Mouse (Mus musculus) naive thymus-derived CD4-positive, alpha-beta T cell, adult 5 months (primary cell): ENCODE measurements around the gene Fzd5. TPM values are rescaled to one million over a fixed set of nuclear protein-coding genes. Genes with fewer than 3 reads are reported as not detected.

ENCODE experiments used
- polyA plus RNA-seq: library from polyadenylated mRNA; unstranded; fragments of 100-300 nt; shearing (Covaris generic); gene quantifications from one replicate; pipeline ENCODE4 v1.2.1, GENCODE M21; 2017

Fzd5 gene
- 2.6 TPM for polyA plus RNA-seq

DNA sequence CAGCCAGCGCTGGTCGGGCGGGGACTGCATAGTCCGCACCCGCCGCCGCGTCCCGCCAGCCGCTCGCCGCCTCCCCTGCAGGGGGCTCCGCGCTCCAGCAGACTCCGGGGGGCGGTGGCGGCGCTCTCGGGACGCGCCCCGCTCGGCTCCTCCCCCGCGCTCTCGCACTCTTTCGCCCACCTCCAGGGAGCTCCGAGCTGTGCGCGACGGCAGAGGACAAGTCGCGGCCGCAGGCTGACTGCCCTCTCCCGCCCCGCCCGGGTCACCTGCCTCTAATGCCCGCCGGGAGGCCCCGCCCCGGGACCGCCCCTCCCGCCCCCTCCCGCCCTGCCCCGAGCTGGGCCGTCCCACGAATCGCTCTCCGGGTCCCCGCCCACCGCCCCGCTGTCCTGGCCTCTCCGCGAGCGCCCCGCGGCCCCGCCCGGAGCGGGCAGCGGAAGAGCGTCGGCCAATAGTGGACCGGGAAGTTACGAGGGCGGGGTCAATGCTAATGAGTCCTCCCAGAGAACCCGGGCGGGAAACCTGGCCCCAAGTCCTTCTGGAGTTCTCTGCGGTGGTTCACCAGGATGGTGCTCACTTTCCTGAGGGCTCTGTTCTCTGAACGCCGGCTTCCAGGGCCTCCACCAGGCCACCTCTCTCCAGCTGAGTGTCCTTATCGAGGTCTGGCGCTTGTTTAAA, at the start of gene Fzd5:
Gene Fzd5, minus strand, starts transcription at position 250 of the 678 bp plus-strand sequence.

GRCm38 (mm10) chr1:64690213-64691013, 47.1 kb downstream of the Fzd5 start, which contains the start of gene Ccnyl1:
Gene Ccnyl1 (plus strand): TSS chr1:64690455.

Other genes with a start within 250 kb of the Fzd5 start
- gene Creb1, start 205.1 kb downstream of the Fzd5 start, polyA plus RNA-seq, result 67.7 TPM
- 7.2 TPM for gene Mettl21a, start 120.5 kb downstream of the Fzd5 start, polyA plus RNA-seq
- 24.5 TPM for gene Ccnyl1, start 47.3 kb downstream of the Fzd5 start, polyA plus RNA-seq
- 26.8 TPM for gene Plekhm3, start 219.1 kb upstream of the Fzd5 start, polyA plus RNA-seq